Mouse (Mus musculus): ENCODE results near the gene Epp13.
"Not testable (repeated sequence)": the region's sequence is repeated elsewhere in the genome, so short reads cannot be mapped to it uniquely, and the experiment has no call there.

The Epp13 gene

GRCm38 (mm10) chr7:6252410-6252809, at the start of gene Epp13:
Gene Epp13 (plus strand): TSS chr7:6252710.
- DNase-seq (ENCODE audit: low spot score in 2 of 2) = no peak

GRCm38 (mm10) chr7:6204200-6204599, 48.3 kb upstream of the Epp13 start:
- no peak for DNase-seq (ENCODE audit: low spot score in 2 of 2)

- peak in 1 of 2 experiments; percentile 22 for DNase-seq (ENCODE audit: low spot score in 2 of 2)
Measured at GRCm38 (mm10) chr7:6213144-6213543, 39.4 kb upstream of the Epp13 start.

- DNase-seq (ENCODE audit: low spot score in 2 of 2) = not testable (repeated sequence)
Measured at GRCm38 (mm10) chr7:6214691-6215090, 37.8 kb upstream of the Epp13 start.

GRCm38 (mm10) chr7:6220147-6220546, 32.4 kb upstream of the Epp13 start:
- no peak for DNase-seq (ENCODE audit: low spot score in 2 of 2)

GRCm38 (mm10) chr7:6221978-6222377, 30.5 kb upstream of the Epp13 start, which contains the start of gene Zscan5b:
Gene Zscan5b (plus strand): TSS chr7:6222278.
- no peak for DNase-seq (ENCODE audit: low spot score in 2 of 2)

GRCm38 (mm10) chr7:6228491-6228890, 24.0 kb upstream of the Epp13 start:
- DNase-seq (ENCODE audit: low spot score in 2 of 2) = peak; percentile 24 to 40

GRCm38 (mm10) chr7:6239787-6240186, 12.7 kb upstream of the Epp13 start:
- no peak for DNase-seq (ENCODE audit: low spot score in 2 of 2)

- peak; percentile 20 to 36 for DNase-seq (ENCODE audit: low spot score in 2 of 2)
Measured at GRCm38 (mm10) chr7:6240841-6241425, 11.6 kb upstream of the Epp13 start.

GRCm38 (mm10) chr7:6244361-6245292, 7.9 kb upstream of the Epp13 start:
- no peak for DNase-seq (ENCODE audit: low spot score in 2 of 2)

- no peak for DNase-seq (ENCODE audit: low spot score in 2 of 2)
Measured at GRCm38 (mm10) chr7:6254451-6254850, 1.9 kb downstream of the Epp13 start.

GRCm38 (mm10) chr7:6257386-6257785, 4.9 kb downstream of the Epp13 start:
- DNase-seq (ENCODE audit: low spot score in 2 of 2) = no peak

GRCm38 (mm10) chr7:6258232-6259220, 6.0 kb downstream of the Epp13 start:
- no peak for DNase-seq (ENCODE audit: low spot score in 2 of 2)

- not testable (repeated sequence) for DNase-seq (ENCODE audit: low spot score in 2 of 2)
Measured at GRCm38 (mm10) chr7:6260004-6260403, 7.5 kb downstream of the Epp13 start.

GRCm38 (mm10) chr7:6262120-6262519, 9.6 kb downstream of the Epp13 start:
- no peak for DNase-seq (ENCODE audit: low spot score in 2 of 2)

GRCm38 (mm10) chr7:6262984-6263383, 10.5 kb downstream of the Epp13 start:
- DNase-seq (ENCODE audit: low spot score in 2 of 2) = no peak

- peak in 1 of 2 experiments; percentile 23 for DNase-seq (ENCODE audit: low spot score in 2 of 2)
Measured at GRCm38 (mm10) chr7:6265695-6266094, 13.2 kb downstream of the Epp13 start.

GRCm38 (mm10) chr7:6277906-6278305, 25.4 kb downstream of the Epp13 start:
- no peak for DNase-seq (ENCODE audit: low spot score in 2 of 2)

- DNase-seq (ENCODE audit: low spot score in 2 of 2) = peak; percentile 89 to 91
Measured at GRCm38 (mm10) chr7:6282749-6283148, 30.2 kb downstream of the Epp13 start.

- DNase-seq (ENCODE audit: low spot score in 2 of 2) = peak; percentile 90 to 92
Measured at GRCm38 (mm10) chr7:6283451-6284075, 31.1 kb downstream of the Epp13 start.

GRCm38 (mm10) chr7:6284442-6285012, 32.0 kb downstream of the Epp13 start:
- DNase-seq (ENCODE audit: low spot score in 2 of 2) = peak in 1 of 2 experiments; percentile 37

Measured in right cerebral cortex, postnatal 10 days (tissue).